19 mouse cellular contexts compared by ENCODE assay signal in the genomic region with DNA sequence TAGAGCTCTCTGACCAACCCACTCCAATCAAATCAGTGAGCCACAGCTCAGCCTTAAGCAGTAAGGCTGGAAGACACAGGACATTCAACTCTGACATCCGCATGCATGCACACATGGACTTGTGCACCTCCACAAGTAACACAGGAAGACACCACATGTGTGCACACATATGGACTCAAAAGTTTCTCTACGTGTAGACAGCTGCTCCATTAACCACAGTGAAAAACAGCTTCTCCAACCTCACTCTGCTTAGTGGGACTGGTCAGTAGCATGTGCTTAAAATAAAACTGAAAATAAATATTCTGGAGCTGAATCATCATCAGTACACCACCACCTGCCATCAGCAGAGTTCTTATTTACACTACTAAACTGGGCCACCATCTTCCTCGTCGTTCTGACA.
"Had no signal": no experiment of that assay in that cellular context is flagged by ENCODE, and none has a peak within 500 bp of the region (broad histone marks: within the 10 kb centered on the region; RNA-seq: fewer than 3 reads in every experiment).

No protein-coding gene starts in this region.

- H3K9me3 ChIP-seq: midbrain, embryonic 13.5 days; midbrain, embryonic 15.5 days; neural tube, embryonic 13.5 days; neural tube, embryonic 15.5 days had no signal

- DNase-seq: lung, adult 18-20 months; lung, embryonic 14.5 days; lung, postnatal 14 days; lung, postnatal 36 days; retina, postnatal 1 day; right cerebral cortex, adult 18-20 months; right cerebral cortex, postnatal 25 days; right cerebral cortex, postnatal 4 days; spleen, adult 18-20 months; thymus, adult 18-20 months; thymus, postnatal 14 days; thymus, postnatal 36 days had no signal

- H3K4me3 ChIP-seq: megakaryocyte, embryonic 14.5 days; midbrain, embryonic 13.5 days; midbrain, embryonic 15.5 days; neural tube, embryonic 13.5 days; neural tube, embryonic 15.5 days had no signal

- H3K4me1 ChIP-seq: megakaryocyte, embryonic 14.5 days; midbrain, embryonic 13.5 days; midbrain, embryonic 15.5 days; neural tube, embryonic 13.5 days; neural tube, embryonic 15.5 days had no signal

- H3K4me2 ChIP-seq: lung, embryonic 14.5 days; midbrain, embryonic 11.5 days; midbrain, embryonic 13.5 days; midbrain, embryonic 15.5 days; neural tube, embryonic 13.5 days; neural tube, embryonic 15.5 days had no signal

- H3K9ac ChIP-seq: lung, embryonic 14.5 days; midbrain, embryonic 13.5 days; midbrain, embryonic 15.5 days; neural tube, embryonic 13.5 days; neural tube, embryonic 15.5 days had no signal

- H3K27ac ChIP-seq: macrophage; midbrain, embryonic 13.5 days; midbrain, embryonic 15.5 days; neural tube, embryonic 13.5 days; neural tube, embryonic 15.5 days had no signal

- H3K36me3 ChIP-seq: midbrain, embryonic 13.5 days; midbrain, embryonic 15.5 days; neural tube, embryonic 13.5 days; neural tube, embryonic 15.5 days had no signal

- ATAC-seq: midbrain, embryonic 13.5 days; midbrain, embryonic 15.5 days had no signal

- H3K27me3 ChIP-seq: midbrain, embryonic 13.5 days; midbrain, embryonic 15.5 days; neural tube, embryonic 13.5 days; neural tube, embryonic 15.5 days had no signal
